Mouse (Mus musculus) neural tube, embryonic 13.5 days (tissue): ENCODE results near the gene Ptpn3. TPM values are rescaled to one million over a fixed set of nuclear protein-coding genes. Genes with fewer than 3 reads are reported as not detected.
"Not testable (repeated sequence)": the region's sequence is repeated elsewhere in the genome, so short reads cannot be mapped to it uniquely, and the experiment has no call there.

ENCODE experiments used
- ATAC-seq: fragments of 200-750 bp; cut with Nextera tagmentation; 2 replicates; pipeline ENCODE4 v1.8.0; 2017; ENCODE audit warnings: low read depth, mild to moderate bottlenecking, moderate TSS enrichment, moderate library complexity
- H3K27ac ChIP-seq: fragments of 300-500 bp; sonication (generic); replicated peaks from 2 replicates; pipeline ENCODE4 v1.5.1; 2015; ENCODE audit warnings: moderate library complexity, mild to moderate bottlenecking, inconsistent platforms
- H3K27me3 ChIP-seq: fragments of 300-500 bp; sonication (generic); 2 replicates; pipeline ENCODE4 v1.6.1; 2015; ENCODE audit warnings: mild to moderate bottlenecking, inconsistent platforms
- H3K36me3 ChIP-seq: fragments of 300-500 bp; sonication (generic); 2 replicates; pipeline ENCODE4 v1.6.1; 2015; ENCODE audit warnings: mild to moderate bottlenecking, inconsistent platforms
- H3K4me1 ChIP-seq: fragments of 300-500 bp; sonication (generic); replicated peaks from 2 replicates; pipeline ENCODE4 v1.6.1; 2015; ENCODE audit warnings: inconsistent platforms
- H3K4me2 ChIP-seq: fragments of 300-500 bp; sonication (generic); 2 replicates; pipeline ENCODE4 v1.6.1; 2015; ENCODE audit warnings: inconsistent platforms, mild to moderate bottlenecking, moderate library complexity
- H3K4me3 ChIP-seq: fragments of 300-500 bp; sonication (generic); 2 replicates; pipeline ENCODE4 v1.5.1; 2015; ENCODE audit warnings: mild to moderate bottlenecking, inconsistent platforms
- H3K9ac ChIP-seq: fragments of 300-500 bp; sonication (generic); 2 replicates; pipeline ENCODE4 v1.6.1; 2015; ENCODE audit warnings: moderate library complexity, mild to moderate bottlenecking, inconsistent platforms
- H3K9me3 ChIP-seq: fragments of 300-500 bp; sonication (generic); 2 replicates; pipeline ENCODE4 v1.6.1; 2016; ENCODE audit warnings: inconsistent platforms
- WGBS: fragments of 180-500 bp; shearing (Covaris S2); methylation state at CpG from one replicate; pipeline ENCODE4 v1.1.7; 2015; 5-methylcytosine and 5-hydroxymethylcytosine counted together
- polyA plus RNA-seq: library from polyadenylated mRNA; unstranded; fragments of >200 nt; fragmentation: Nextera tagmentation; extraction: Ambion mirVana; gene quantifications from 2 replicates; pipeline ENCODE4 v1.2.1, GENCODE M21; 2015

Gene Ptpn3
- polyA plus RNA-seq, 1 experiment from 2014 or later: 6.9 TPM

- 68% methylated on average over 10 of the region's 10 CpGs for WGBS
- H3K9ac ChIP-seq: no peak overlapping the region
- no peaks in the 10 kb centered on the region for H3K27me3 ChIP-seq
- H3K4me1 ChIP-seq: no peaks in the 10 kb centered on the region; the same call in 1 of the 2 replicates
- no peak overlapping the region for H3K4me2 ChIP-seq
- no peak overlapping the region for H3K27ac ChIP-seq
- H3K36me3 ChIP-seq: no peaks in the 10 kb centered on the region; the same call in 1 of the 2 replicates
- no peak overlapping the region for H3K4me3 ChIP-seq
- no peak for ATAC-seq
- H3K9me3 ChIP-seq: peaks cover 7% of the 10 kb centered on the region; the same call in 1 of the 2 replicates
These were observed 98.8 kb downstream of the Ptpn3 start for GRCm38 (mm10) chr4:57202660-57203361.

DNA sequence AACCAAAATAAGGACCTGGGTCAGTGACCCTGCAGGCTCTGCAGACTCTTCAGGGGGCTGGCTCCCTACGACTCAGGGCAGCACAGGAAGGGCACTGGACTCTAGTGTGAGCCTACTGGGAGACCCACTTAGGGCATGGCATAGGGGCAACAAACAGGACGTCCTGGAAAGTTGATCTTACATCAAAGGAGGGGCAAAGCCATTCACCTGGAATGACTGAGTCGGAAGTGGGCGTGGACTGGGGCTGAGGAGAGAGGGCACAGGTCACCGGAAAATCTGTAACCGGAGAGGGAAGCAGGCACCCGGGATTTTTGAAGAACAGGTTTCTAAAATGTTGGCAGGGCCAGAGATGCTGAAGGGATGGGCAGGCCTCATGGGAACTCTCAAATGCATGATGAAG, 99.5 kb downstream of the Ptpn3 start:
- H3K9me3 ChIP-seq: peaks cover 7% of the 10 kb centered on the region; the same call in 1 of the 2 replicates
- H3K36me3 ChIP-seq: peaks cover 4% of the 10 kb centered on the region; the same call in 1 of the 2 replicates
- no peak overlapping the region for H3K27ac ChIP-seq
- H3K4me2 ChIP-seq: no peak overlapping the region
- no peak overlapping the region for H3K9ac ChIP-seq
- no peaks in the 10 kb centered on the region for H3K27me3 ChIP-seq
- H3K4me3 ChIP-seq: no peak overlapping the region
- no peak for ATAC-seq
- WGBS: 63% methylated on average over 7 of the region's 7 CpGs
- no peaks in the 10 kb centered on the region; the same call in 1 of the 2 replicates for H3K4me1 ChIP-seq

DNA sequence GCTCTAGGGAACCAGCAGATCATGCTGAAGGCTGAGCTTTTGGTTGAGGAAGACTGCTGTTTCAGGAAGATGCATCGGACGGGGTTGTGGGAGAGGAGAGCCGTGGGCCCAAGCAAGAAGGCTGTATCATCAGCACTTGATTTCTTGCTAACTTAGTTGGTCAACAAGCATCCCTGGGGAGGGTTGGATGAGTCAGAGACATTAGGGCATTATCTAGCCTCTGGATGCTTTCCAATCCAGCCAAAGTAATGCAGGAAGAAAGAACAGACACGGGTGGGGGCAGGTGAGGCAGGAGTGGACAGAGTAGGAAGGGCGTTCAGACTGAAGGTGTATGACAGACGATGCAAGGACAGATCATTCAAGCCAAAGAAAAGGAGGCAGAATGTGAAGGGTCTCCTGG, 101.0 kb downstream of the Ptpn3 start:
- peaks cover 7% of the 10 kb centered on the region; the same call in 1 of the 2 replicates for H3K9me3 ChIP-seq
- no peaks in the 10 kb centered on the region; the same call in 1 of the 2 replicates for H3K4me1 ChIP-seq
- no peaks in the 10 kb centered on the region for H3K27me3 ChIP-seq
- WGBS: 91% methylated on average over 6 of the region's 6 CpGs
- H3K9ac ChIP-seq: no peak overlapping the region
- H3K27ac ChIP-seq: no peak overlapping the region
- ATAC-seq: no peak
- no peak overlapping the region for H3K4me2 ChIP-seq
- H3K4me3 ChIP-seq: no peak overlapping the region
- peaks cover 8% of the 10 kb centered on the region; the same call in 1 of the 2 replicates for H3K36me3 ChIP-seq

DNA sequence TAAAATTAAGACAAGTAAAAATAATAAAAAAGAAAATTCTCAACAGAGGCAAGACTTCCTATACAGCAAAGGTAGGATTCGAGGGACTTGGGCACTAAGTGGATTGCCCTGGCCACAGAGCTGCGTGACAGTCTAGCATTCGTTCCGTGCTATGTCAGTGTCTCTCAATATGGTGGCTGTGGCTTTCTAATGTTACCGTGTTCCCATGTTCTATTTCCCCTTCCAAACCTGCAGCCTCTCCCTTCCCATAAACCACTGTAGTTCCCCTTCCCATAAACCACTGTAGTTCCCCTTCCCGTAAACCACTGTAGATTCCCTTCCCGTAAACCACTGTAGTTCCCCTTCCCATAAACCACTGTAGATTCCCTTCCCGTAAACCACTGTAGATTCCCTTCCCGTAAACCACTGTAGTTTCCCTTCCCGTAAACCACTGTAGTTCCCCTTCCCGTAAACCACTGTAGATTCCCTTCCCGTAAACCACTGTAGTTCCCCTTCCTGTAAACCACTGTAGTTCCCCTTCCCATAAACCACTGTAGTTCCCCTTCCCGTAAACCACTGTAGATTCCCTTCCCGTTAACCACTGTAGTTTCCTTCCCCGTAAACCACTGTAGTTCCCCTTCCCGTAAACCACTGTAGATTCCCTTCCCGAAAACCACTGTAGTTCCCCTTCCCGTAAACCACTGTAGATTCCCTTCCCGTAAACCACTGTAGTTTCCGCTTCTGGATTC, 102.8 kb downstream of the Ptpn3 start:
- H3K27ac ChIP-seq, H3K27me3 ChIP-seq, H3K9me3 ChIP-seq, H3K9ac ChIP-seq, H3K4me3 ChIP-seq, H3K4me1 ChIP-seq, H3K36me3 ChIP-seq, ATAC-seq, H3K4me2 ChIP-seq: not testable (repeated sequence)
- 95% methylated on average over 20 of the region's 20 CpGs for WGBS

- ATAC-seq: no peak
- WGBS: 74% methylated on average over 9 of the region's 9 CpGs
- Histone ChIP-seq H3K27me3 (no peaks in the 10 kb centered on the region), H3K4me3 (no peak overlapping the region), H3K4me1 (no peaks in the 10 kb centered on the region), H3K9ac (no peak overlapping the region), H3K36me3 (0 out of 2 replicates have a peak, but pooled peaks cover 4% of the 10 kb centered on the region), H3K27ac (no peak overlapping the region), H3K4me2 (no peak overlapping the region), H3K9me3 (no peaks in the 10 kb centered on the region)
These were observed 109.9 kb downstream of the Ptpn3 start for GRCm38 (mm10) chr4:57191543-57192283.

DNA sequence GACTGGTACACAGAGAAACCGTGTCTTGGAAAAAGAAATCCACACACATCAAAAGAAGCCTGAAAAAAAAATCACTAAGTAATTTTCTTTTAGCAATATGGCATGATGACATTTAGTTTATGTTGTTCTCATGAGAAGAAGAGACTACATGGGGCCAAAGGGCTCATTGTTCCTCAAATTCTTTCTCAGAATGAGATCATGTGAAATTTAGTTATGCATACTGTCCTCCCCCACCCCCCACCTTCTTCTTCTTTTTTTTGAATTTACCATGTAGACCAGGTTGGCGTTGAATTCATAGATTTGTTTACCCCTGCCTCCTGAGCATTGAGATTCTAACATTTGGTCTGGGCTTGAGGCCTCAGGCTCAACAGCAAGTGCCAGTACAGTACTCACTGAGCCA, 111.8 kb downstream of the Ptpn3 start:
- H3K9ac ChIP-seq: no peak overlapping the region
- no peak overlapping the region for H3K27ac ChIP-seq
- H3K4me1 ChIP-seq: 0 out of 2 replicates have a peak, but pooled peaks cover 4% of the 10 kb centered on the region
- no peaks in the 10 kb centered on the region for H3K36me3 ChIP-seq
- ATAC-seq: no peak
- H3K4me3 ChIP-seq: no peak overlapping the region
- no peak overlapping the region for H3K4me2 ChIP-seq
- no peaks in the 10 kb centered on the region for H3K27me3 ChIP-seq
- no peaks in the 10 kb centered on the region for H3K9me3 ChIP-seq
- 92% methylated on average over 2 of the region's 2 CpGs for WGBS

- H3K27me3 ChIP-seq: no peaks in the 10 kb centered on the region
- H3K9ac ChIP-seq: no peak overlapping the region
- H3K9me3 ChIP-seq: no peaks in the 10 kb centered on the region
- 15% methylated on average over 6 of the region's 6 CpGs for WGBS
- no peak for ATAC-seq
- H3K36me3 ChIP-seq: no peaks in the 10 kb centered on the region
- no peak overlapping the region for H3K27ac ChIP-seq
- no peak overlapping the region for H3K4me2 ChIP-seq
- H3K4me1 ChIP-seq: 0 out of 2 replicates have a peak, but pooled peaks cover 4% of the 10 kb centered on the region
- H3K4me3 ChIP-seq: no peak overlapping the region
These were observed 115.6 kb downstream of the Ptpn3 start for GRCm38 (mm10) chr4:57186035-57186434.

DNA sequence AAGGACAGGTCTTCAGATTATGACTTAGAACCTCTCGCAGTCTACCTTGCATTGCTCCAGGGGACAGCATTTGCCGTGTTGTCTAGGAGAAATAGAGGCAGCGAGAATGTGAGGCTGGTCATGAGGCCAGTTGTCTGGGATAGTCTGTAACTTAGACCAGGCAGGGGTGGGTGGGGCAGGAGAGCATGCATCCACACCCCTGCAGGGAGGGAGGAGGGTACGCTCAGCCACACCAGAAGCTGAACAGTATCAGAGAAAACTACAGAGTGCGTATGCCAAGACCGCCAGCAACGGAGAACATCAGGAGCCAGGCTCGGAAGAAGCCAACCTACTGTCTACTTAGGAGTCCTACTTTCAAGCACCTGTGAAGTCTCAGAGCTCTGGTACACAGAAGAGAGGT, 116.2 kb downstream of the Ptpn3 start:
- Histone ChIP-seq H3K4me1 (0 out of 2 replicates have a peak, but pooled peaks cover 4% of the 10 kb centered on the region), H3K4me3 (no peak overlapping the region), H3K27ac (no peak overlapping the region), H3K4me2 (no peak overlapping the region), H3K9me3 (no peaks in the 10 kb centered on the region), H3K27me3 (no peaks in the 10 kb centered on the region), H3K9ac (no peak overlapping the region), H3K36me3 (no peaks in the 10 kb centered on the region)
- WGBS: 85% methylated on average over 8 of the region's 8 CpGs
- no peak for ATAC-seq

- WGBS: 77% methylated on average over 4 of the region's 4 CpGs
- no peaks in the 10 kb centered on the region for H3K36me3 ChIP-seq
- H3K27ac ChIP-seq: no peak overlapping the region
- H3K4me2 ChIP-seq: no peak overlapping the region
- H3K4me1 ChIP-seq: 0 out of 2 replicates have a peak, but pooled peaks cover 4% of the 10 kb centered on the region
- H3K4me3 ChIP-seq: no peak overlapping the region
- no peak overlapping the region for H3K9ac ChIP-seq
- no peak for ATAC-seq
- H3K9me3 ChIP-seq: no peaks in the 10 kb centered on the region
- no peaks in the 10 kb centered on the region for H3K27me3 ChIP-seq
These were observed 118.1 kb downstream of the Ptpn3 start for GRCm38 (mm10) chr4:57183493-57183892.

DNA sequence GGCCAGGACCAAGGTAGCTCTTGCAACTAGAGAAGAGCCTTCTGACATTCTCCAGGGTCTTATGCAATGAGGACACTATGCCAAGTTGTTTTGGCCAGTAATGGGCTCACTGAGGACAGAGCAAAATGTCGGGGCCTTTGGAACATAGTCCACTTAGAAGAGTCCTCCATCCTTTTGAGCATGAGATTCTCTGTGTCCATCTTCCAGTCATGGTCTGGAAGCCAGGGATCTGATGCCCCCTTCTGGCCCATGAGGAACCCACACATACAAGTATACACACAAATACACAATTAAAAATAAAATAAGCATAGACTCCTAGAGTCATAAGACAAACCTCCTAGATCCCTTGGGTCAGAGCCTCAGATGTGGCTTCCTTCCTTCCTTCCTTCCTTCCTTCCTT, 120.1 kb downstream of the Ptpn3 start:
- H3K9me3 ChIP-seq: no peaks in the 10 kb centered on the region
- H3K4me3 ChIP-seq: no peak overlapping the region
- H3K4me2 ChIP-seq: no peak overlapping the region
- 61% methylated on average over 1 of the region's 1 CpGs for WGBS
- H3K36me3 ChIP-seq: no peaks in the 10 kb centered on the region
- H3K9ac ChIP-seq: no peak overlapping the region
- 0 out of 2 replicates have a peak, but pooled peaks cover 4% of the 10 kb centered on the region for H3K4me1 ChIP-seq
- ATAC-seq: no peak
- H3K27ac ChIP-seq: no peak overlapping the region
- H3K27me3 ChIP-seq: no peaks in the 10 kb centered on the region

GRCm38 (mm10) chr4:57178881-57179280, 122.8 kb downstream of the Ptpn3 start:
- ATAC-seq: no peak
- Histone ChIP-seq H3K9me3 (no peaks in the 10 kb centered on the region), H3K4me2 (no peak overlapping the region), H3K27ac (no peak overlapping the region), H3K9ac (no peak overlapping the region), H3K27me3 (no peaks in the 10 kb centered on the region), H3K36me3 (no peaks in the 10 kb centered on the region), H3K4me3 (no peak overlapping the region), H3K4me1 (no peaks in the 10 kb centered on the region)
- WGBS: 75% methylated on average over 4 of the region's 4 CpGs

DNA sequence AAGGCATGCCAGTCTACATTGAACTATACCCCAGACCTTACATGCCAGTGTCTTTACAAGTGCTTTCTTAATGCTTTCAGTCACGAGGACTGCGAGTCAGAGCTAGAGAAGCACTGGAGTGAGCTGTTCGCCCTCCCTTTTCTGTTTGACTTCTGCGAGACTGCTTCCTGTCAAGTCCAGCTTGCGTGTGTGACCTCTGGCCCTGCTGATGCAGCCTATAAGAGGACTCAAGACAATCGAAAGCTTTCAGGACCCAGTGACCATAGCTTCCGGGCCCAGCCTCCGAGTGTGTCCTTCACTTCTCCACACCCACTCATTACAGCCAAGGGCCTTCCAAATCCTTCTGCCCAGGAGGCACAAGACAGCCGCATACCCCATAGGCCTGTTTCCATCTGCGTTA, 126.3 kb downstream of the Ptpn3 start:
- no peak for ATAC-seq

More for the DNA sequence above, 126.3 kb downstream of the Ptpn3 start:
- Histone ChIP-seq H3K4me2 (no peak overlapping the region), H3K4me3 (no peak overlapping the region), H3K27ac (no peak overlapping the region), H3K9ac (no peak overlapping the region), H3K36me3 (no peaks in the 10 kb centered on the region), H3K9me3 (no peaks in the 10 kb centered on the region), H3K4me1 (0 out of 2 replicates have a peak, but pooled peaks cover 6% of the 10 kb centered on the region), H3K27me3 (no peaks in the 10 kb centered on the region)
- 74% methylated on average over 10 of the region's 10 CpGs for WGBS
